Mouse (Mus musculus) intestine, embryonic 15.5 days (tissue): ENCODE measurements around the gene Carmil1. TPM values are rescaled to one million over a fixed set of nuclear protein-coding genes. Genes with fewer than 3 reads are reported as not detected.
"Not testable (repeated sequence)": the region's sequence is repeated elsewhere in the genome, so short reads cannot be mapped to it uniquely, and the experiment has no call there.

ENCODE experiments used
- ATAC-seq: fragments of 200-750 bp; cut with Nextera tagmentation; 2 replicates; pipeline ENCODE4 v1.8.0; 2017; ENCODE audit warnings: moderate TSS enrichment, moderate library complexity
- H3K27ac ChIP-seq: fragments of 300-500 bp; sonication (generic); 2 replicates; pipeline ENCODE4 v1.5.1; 2015; ENCODE audit warnings: mild to moderate bottlenecking, inconsistent platforms
- H3K27me3 ChIP-seq: fragments of 300-500 bp; sonication (generic); replicated peaks from 2 replicates; pipeline ENCODE4 v1.6.1; 2015; ENCODE audit warnings: inconsistent platforms
- H3K36me3 ChIP-seq: fragments of 300-500 bp; sonication (generic); 2 replicates; pipeline ENCODE4 v1.6.1; 2015; ENCODE audit warnings: inconsistent platforms
- H3K4me1 ChIP-seq: fragments of 300-500 bp; sonication (generic); replicated peaks from 2 replicates; pipeline ENCODE4 v1.6.1; 2015; ENCODE audit warnings: inconsistent platforms
- H3K4me2 ChIP-seq: fragments of 300-500 bp; sonication (generic); replicated peaks from 2 replicates; pipeline ENCODE4 v1.6.1; 2015; ENCODE audit warnings: mild to moderate bottlenecking, inconsistent platforms
- H3K4me3 ChIP-seq: fragments of 300-500 bp; sonication (generic); replicated peaks from 2 replicates; pipeline ENCODE4 v1.5.1; 2015; ENCODE audit warnings: inconsistent platforms
- H3K9ac ChIP-seq: fragments of 300-500 bp; sonication (generic); 2 replicates; pipeline ENCODE4 v1.6.1; 2015; ENCODE audit warnings: inconsistent platforms
- H3K9me3 ChIP-seq: fragments of 300-500 bp; sonication (generic); 2 replicates; pipeline ENCODE4 v1.6.1; 2016; ENCODE audit warnings: inconsistent platforms
- WGBS: fragments of 180-500 bp; shearing (Covaris S2); methylation state at CpG from one replicate; pipeline ENCODE4 v1.1.7; 2015; 5-methylcytosine and 5-hydroxymethylcytosine counted together
- polyA plus RNA-seq: library from polyadenylated mRNA; unstranded; fragments of >200 nt; fragmentation: Nextera tagmentation; extraction: Ambion mirVana; gene quantifications from 2 replicates; pipeline ENCODE4 v1.2.1, GENCODE M21; 2015

The Carmil1 gene
- polyA plus RNA-seq, 1 experiment from 2014 or later = 40.3 TPM

- no peak overlapping the region for H3K4me2 ChIP-seq
- 56% methylated on average over 1 of the region's 1 CpGs for WGBS
- H3K9me3 ChIP-seq = no peaks in the 10 kb centered on the region
- no peak overlapping the region for H3K9ac ChIP-seq
- H3K27ac ChIP-seq = no peak overlapping the region
- no peak for ATAC-seq
- H3K4me3 ChIP-seq = no peak overlapping the region
- H3K36me3 ChIP-seq = no peaks in the 10 kb centered on the region
- H3K27me3 ChIP-seq = no peaks in the 10 kb centered on the region
- H3K4me1 ChIP-seq = no peaks in the 10 kb centered on the region
Measured at GRCm38 (mm10) chr13:24105340-24105669, 175.3 kb downstream of the Carmil1 start.

GRCm38 (mm10) chr13:24104611-24105339 is 175.8 kb downstream of the Carmil1 start:
- WGBS = 64% methylated on average over 9 of the region's 9 CpGs
- not testable (repeated sequence) for ATAC-seq, H3K4me2 ChIP-seq, H3K4me3 ChIP-seq, H3K36me3 ChIP-seq, H3K27ac ChIP-seq, H3K4me1 ChIP-seq, H3K9me3 ChIP-seq, H3K27me3 ChIP-seq, H3K9ac ChIP-seq

DNA sequence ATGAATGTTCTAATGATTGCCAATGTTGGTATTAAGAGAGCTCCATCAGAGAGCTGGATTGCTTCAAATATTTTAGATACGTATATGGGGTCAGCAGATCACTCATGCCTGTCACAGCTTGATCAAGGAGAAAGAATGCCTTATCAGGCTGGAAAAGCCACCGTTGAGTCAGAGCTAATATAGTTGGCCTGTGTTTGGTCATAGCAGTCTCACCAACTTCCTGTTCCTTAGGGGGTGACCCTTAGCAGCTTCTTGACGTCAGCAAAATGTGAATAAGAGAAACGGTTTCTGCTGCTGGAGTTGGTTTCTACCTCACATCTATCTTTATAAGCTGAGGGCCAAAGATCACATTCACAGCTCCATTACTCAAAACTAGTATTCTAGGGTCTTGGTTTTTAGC is 176.6 kb downstream of the Carmil1 start:
- no peaks in the 10 kb centered on the region for H3K36me3 ChIP-seq
- no peak overlapping the region for H3K4me2 ChIP-seq
- H3K27me3 ChIP-seq = no peaks in the 10 kb centered on the region
- H3K9ac ChIP-seq = no peak overlapping the region
- H3K27ac ChIP-seq = no peak overlapping the region
- ATAC-seq = no peak
- 51% methylated on average over 4 of the region's 4 CpGs for WGBS
- H3K9me3 ChIP-seq = no peaks in the 10 kb centered on the region
- no peak overlapping the region for H3K4me3 ChIP-seq
- H3K4me1 ChIP-seq = no peaks in the 10 kb centered on the region

DNA sequence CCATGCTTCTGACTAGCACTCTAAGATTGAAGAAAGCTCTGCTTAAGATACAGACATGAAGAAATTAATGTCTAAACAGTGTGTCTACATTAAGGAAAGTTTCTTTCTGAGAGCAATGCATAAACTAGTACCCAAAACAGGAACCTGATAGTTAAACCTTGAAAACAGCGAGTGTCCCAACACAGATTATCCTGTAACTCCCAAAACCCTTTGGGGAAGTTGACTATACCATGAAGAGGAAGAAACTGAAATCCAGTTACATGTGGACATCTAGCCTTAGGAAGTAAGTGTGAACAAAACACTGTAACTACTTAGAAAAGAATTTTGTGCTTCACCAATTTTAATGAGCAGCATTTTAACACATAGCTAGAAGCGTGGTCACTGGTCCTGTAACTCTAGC is 177.4 kb downstream of the Carmil1 start:
- ATAC-seq = no peak
- H3K4me3 ChIP-seq = no peak overlapping the region
- no peaks in the 10 kb centered on the region for H3K27me3 ChIP-seq
- 91% methylated on average over 2 of the region's 2 CpGs for WGBS
- H3K4me2 ChIP-seq = no peak overlapping the region
- no peaks in the 10 kb centered on the region for H3K9me3 ChIP-seq
- H3K9ac ChIP-seq = no peak overlapping the region
- no peaks in the 10 kb centered on the region for H3K36me3 ChIP-seq
- H3K4me1 ChIP-seq = no peaks in the 10 kb centered on the region
- no peak overlapping the region for H3K27ac ChIP-seq

GRCm38 (mm10) chr13:24102256-24102655 is 178.3 kb downstream of the Carmil1 start:
- Histone ChIP-seq H3K4me3 (no peak overlapping the region), H3K9ac (no peak overlapping the region), H3K27ac (no peak overlapping the region), H3K4me2 (no peak overlapping the region), H3K36me3 (no peaks in the 10 kb centered on the region), H3K4me1 (no peaks in the 10 kb centered on the region), H3K27me3 (no peaks in the 10 kb centered on the region), H3K9me3 (no peaks in the 10 kb centered on the region)
- ATAC-seq = no peak
- WGBS = 92% methylated on average over 4 of the region's 4 CpGs

DNA sequence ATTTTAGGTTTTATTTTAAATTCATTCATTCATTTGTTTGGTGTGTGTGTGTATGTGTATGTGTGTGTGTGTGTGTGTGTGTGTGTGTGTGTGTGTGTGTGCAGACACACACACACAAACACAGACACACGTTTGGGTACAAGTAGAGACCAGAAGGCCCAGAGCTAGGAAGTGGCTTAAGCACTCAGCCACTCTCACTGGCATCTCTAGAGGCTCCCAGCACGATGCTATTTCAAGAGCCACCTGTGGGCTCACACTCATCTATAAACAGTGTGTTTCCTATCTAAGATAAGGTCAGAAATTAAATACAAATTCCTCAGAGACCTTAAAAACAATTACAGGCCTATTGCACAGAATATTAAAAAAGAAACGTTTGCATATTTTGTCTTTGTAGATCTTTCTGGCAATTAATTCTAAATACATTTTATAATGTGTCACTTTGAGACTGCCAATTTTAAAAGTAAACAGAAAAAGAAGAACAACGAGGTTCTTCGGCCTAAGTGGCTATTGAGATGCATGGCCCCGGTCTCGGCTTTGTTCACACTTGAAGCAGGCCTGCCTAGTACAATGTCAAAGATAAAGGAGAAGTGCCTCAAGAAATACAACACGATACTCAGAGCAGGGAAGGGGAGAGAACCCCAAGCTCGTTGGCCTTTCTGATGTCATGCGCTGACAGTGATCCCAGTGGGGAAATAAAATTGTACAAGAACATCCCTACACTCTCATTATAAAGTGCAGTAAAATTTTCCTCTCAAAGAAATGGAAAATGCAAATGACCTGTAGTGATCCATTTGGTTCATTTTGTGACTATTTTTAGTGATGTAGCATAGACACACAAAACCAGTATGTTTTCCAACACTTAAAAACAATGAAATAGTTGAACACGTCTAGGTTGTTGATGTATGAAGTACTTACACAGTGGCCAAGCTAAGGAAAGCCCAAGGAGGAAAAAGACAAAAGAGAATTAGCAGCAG is 179.2 kb downstream of the Carmil1 start:
- no peak for ATAC-seq
- WGBS = 63% methylated on average over 11 of the region's 11 CpGs

DNA sequence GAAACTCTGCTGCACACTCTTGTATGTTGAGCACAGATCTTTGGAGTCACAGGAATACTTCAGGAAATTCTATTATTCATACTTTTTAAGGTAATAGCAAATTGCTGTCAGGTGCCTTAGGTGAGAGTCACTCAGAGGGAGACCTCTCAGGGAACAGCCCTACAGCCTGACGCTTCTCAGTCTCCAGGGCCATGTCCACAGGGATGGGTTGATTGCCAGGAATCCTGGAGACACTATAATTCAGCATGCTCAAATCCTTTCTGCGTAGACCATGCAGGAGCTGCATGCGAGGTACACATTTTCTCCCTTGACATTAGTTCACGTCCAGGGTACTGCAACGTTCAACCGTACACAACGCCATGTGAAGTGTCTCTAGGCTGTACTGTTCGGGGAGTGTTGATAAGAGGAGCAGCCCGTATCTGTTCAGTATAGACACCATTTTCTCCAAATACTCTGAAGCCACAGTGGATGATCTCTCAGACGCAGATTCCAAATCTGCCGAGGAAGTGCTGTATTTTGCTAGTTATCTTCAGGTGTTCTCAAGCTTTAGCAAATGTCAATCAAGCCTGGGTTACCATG is 180.0 kb downstream of the Carmil1 start:
- no peaks in the 10 kb centered on the region for H3K9me3 ChIP-seq
- H3K27ac ChIP-seq = no peak overlapping the region
- no peak overlapping the region for H3K9ac ChIP-seq
- 86% methylated on average over 11 of the region's 11 CpGs for WGBS
- ATAC-seq = no peak
- no peak overlapping the region for H3K4me3 ChIP-seq
- H3K4me1 ChIP-seq = no peaks in the 10 kb centered on the region
- no peak overlapping the region for H3K4me2 ChIP-seq
- no peaks in the 10 kb centered on the region for H3K36me3 ChIP-seq
- no peaks in the 10 kb centered on the region for H3K27me3 ChIP-seq

More for the DNA sequence above, 179.2 kb downstream of the Carmil1 start:
- Histone ChIP-seq H3K4me2 (no peak overlapping the region), H3K27me3 (no peaks in the 10 kb centered on the region), H3K9ac (no peak overlapping the region), H3K27ac (no peak overlapping the region), H3K4me1 (no peaks in the 10 kb centered on the region), H3K4me3 (no peak overlapping the region), H3K36me3 (no peaks in the 10 kb centered on the region), H3K9me3 (no peaks in the 10 kb centered on the region)

DNA sequence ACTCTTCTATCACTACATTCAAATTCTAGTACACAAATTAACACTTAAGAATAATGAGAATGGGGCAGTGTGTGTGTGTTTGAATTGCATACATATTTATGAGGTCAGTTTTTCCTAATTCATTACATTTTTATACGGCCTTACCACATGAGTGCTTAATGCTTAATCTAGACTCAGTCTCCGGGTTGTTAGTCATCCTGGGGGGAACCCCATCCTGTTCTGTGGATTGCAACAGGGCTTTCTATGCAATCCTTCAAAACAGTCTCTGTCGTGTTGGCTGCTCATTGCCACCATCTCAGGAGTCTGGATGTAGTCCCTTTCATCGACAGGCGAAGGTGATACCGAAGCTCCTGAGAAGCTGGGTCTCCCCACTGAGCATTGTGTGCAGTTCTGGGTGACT is 184.0 kb downstream of the Carmil1 start:
- no peak for ATAC-seq
- Histone ChIP-seq H3K9ac (no peak overlapping the region), H3K4me2 (no peak overlapping the region), H3K27ac (no peak overlapping the region), H3K36me3 (no peaks in the 10 kb centered on the region), H3K4me1 (no peaks in the 10 kb centered on the region), H3K27me3 (no peaks in the 10 kb centered on the region), H3K9me3 (no peaks in the 10 kb centered on the region), H3K4me3 (no peak overlapping the region)
- WGBS = 88% methylated on average over 6 of the region's 6 CpGs

DNA sequence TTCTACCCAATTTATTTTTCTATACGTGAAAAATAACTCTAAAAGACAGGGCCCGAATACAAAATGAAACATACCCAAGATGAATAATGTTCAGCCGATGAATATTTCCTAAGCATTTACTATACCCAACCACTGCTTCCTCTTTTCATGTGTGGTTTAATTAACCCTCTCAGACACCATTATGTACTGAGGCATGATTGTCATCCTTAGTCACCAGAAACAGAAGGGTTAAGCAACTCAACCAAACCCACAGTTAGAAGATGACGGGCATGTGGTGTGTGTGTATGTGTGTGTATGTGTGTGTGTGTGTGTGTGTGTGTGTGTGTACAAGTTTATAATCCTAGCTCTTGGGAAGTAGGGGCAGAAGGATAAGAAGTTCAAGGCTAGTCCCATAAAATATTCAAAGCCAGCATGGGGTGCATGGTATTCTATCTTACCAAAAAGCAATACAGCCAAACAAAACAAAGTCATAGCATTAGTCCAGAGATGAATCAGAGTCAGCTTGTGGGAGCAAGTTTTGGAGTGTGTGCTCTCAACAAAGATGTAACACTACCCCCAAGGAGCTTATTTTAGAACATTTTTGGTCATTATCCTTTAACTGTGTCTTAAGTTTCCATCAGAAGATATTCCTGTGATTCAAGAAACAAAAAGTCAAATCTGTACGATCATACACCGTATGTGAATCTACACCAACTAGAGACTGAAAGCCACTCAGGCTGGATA is 185.6 kb downstream of the Carmil1 start:
- Histone ChIP-seq H3K4me1 (no peaks in the 10 kb centered on the region), H3K27ac (no peak overlapping the region), H3K9ac (no peak overlapping the region), H3K36me3 (no peaks in the 10 kb centered on the region), H3K9me3 (no peaks in the 10 kb centered on the region), H3K4me2 (no peak overlapping the region), H3K27me3 (no peaks in the 10 kb centered on the region), H3K4me3 (no peak overlapping the region)
- ATAC-seq = no peak
- WGBS = 87% methylated on average over 6 of the region's 6 CpGs

DNA sequence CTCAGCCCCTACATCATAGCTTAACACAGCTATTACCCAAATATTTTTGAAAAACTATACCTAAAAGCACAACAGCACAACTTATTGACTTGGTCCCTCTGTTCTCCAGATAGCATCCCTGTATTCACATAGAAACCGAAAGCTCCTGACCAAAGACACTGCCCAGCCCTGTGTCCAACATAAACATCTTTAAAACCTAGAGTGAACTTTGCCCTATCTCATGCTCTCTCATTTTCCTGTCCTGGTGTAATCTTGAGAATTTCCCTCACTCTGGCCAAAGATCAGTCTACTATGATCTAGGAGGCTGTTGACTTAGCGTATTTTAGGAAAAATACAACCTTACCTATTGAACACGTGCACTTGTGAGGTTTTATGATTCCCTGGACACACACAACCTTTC is 187.5 kb downstream of the Carmil1 start:
- no peaks in the 10 kb centered on the region for H3K36me3 ChIP-seq
- no peaks in the 10 kb centered on the region for H3K9me3 ChIP-seq
- H3K27me3 ChIP-seq = no peaks in the 10 kb centered on the region
- no peak overlapping the region for H3K4me3 ChIP-seq
- no peak for ATAC-seq
- H3K4me2 ChIP-seq = no peak overlapping the region
- H3K4me1 ChIP-seq = no peaks in the 10 kb centered on the region
- no peak overlapping the region for H3K27ac ChIP-seq
- H3K9ac ChIP-seq = no peak overlapping the region
- WGBS = 48% methylated on average over 3 of the region's 3 CpGs

GRCm38 (mm10) chr13:24092073-24092472 is 188.5 kb downstream of the Carmil1 start:
- ATAC-seq = no peak
- Histone ChIP-seq H3K9me3 (no peaks in the 10 kb centered on the region), H3K4me1 (no peaks in the 10 kb centered on the region), H3K9ac (no peak overlapping the region), H3K36me3 (no peaks in the 10 kb centered on the region), H3K27ac (no peak overlapping the region), H3K4me3 (no peak overlapping the region), H3K4me2 (no peak overlapping the region), H3K27me3 (no peaks in the 10 kb centered on the region)
- 95% methylated on average over 5 of the region's 5 CpGs for WGBS

DNA sequence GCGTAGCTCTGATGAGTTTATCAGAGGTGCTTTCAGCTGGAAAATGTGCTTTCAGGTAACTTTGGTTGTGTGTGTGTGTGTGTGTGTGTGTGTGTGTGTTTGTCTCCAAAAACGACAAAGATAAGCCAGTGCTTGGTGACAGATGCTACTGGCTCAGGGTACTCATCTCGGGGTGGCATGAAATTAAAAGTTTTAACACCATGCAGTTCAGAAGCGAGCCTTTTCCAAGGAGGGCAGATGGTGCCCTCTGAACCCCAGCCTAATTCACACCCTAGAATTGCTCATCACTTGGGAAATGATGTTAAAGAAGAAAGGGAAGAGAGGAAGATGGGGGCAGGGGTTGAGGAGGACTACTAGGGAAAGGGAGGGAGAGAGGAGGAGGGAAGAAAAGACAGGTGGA is 198.4 kb downstream of the Carmil1 start:
- Histone ChIP-seq H3K27ac (no peak overlapping the region), H3K27me3 (no peaks in the 10 kb centered on the region), H3K36me3 (no peaks in the 10 kb centered on the region), H3K4me3 (no peak overlapping the region), H3K4me2 (no peak overlapping the region), H3K9me3 (no peaks in the 10 kb centered on the region), H3K9ac (no peak overlapping the region), H3K4me1 (no peaks in the 10 kb centered on the region)
- 75% methylated on average over 4 of the region's 4 CpGs for WGBS
- ATAC-seq = no peak
